Comparison of ENCODE assay signal across 12 mouse cellular contexts in genomic region chr2:163676321-163676720, GRCm38 (mm10). TPM values are rescaled to one million over a fixed set of nuclear protein-coding genes. Genes with fewer than 3 reads are reported as not detected.
DNase-seq lines count a peak whose midpoint lies in the region; ATAC-seq and TF ChIP-seq lines count a peak whose summit lies in the region.
"Had no signal": no experiment of that assay in that cellular context is flagged by ENCODE, and none has a peak within 500 bp of the region (broad histone marks: within the 10 kb centered on the region; RNA-seq: fewer than 3 reads in every experiment).

No protein-coding gene starts in this region.

- no peaks in the 10 kb centered on the region for H3K9me3 ChIP-seq in heart, embryonic 16.5 days (replicated peaks; ENCODE audit: control insufficient read depth, low read length)
- H3K9me3 ChIP-seq in midbrain, embryonic 11.5 days (ENCODE audit: control insufficient read depth, low read length), result no peaks in the 10 kb centered on the region
- no peaks in the 10 kb centered on the region for H3K9me3 ChIP-seq in midbrain, embryonic 16.5 days (replicated peaks; ENCODE audit: control insufficient read depth, low read length, poor library complexity, severe bottlenecking)
- H3K9me3 ChIP-seq in limb, embryonic 14.5 days (ENCODE audit: control insufficient read depth, low read length), result no peaks in the 10 kb centered on the region
- no peaks in the 10 kb centered on the region for H3K9me3 ChIP-seq in stomach, embryonic 16.5 days (replicated peaks; ENCODE audit: control insufficient read depth, low read length)
- H3K9me3 ChIP-seq: megakaryocyte, embryonic 14.5 days; neural tube, embryonic 12.5 days had no signal

- H3K27me3 ChIP-seq in heart, embryonic 16.5 days (ENCODE audit: control insufficient read depth, insufficient read depth, low read length), result no peaks in the 10 kb centered on the region
- no peaks in the 10 kb centered on the region for H3K27me3 ChIP-seq in midbrain, embryonic 11.5 days (ENCODE audit: control insufficient read depth, insufficient read depth, low read length)
- H3K27me3 ChIP-seq in midbrain, embryonic 16.5 days (ENCODE audit: control insufficient read depth, insufficient read depth, low read depth, low read length), result no peaks in the 10 kb centered on the region
- no peaks in the 10 kb centered on the region for H3K27me3 ChIP-seq in limb, embryonic 14.5 days (ENCODE audit: control insufficient read depth, insufficient read depth, low read length)
- H3K27me3 ChIP-seq in stomach, embryonic 16.5 days (ENCODE audit: control insufficient read depth, insufficient read depth, low read length), result no peaks in the 10 kb centered on the region
- H3K27me3 ChIP-seq: megakaryocyte, embryonic 14.5 days; neural tube, embryonic 12.5 days had no signal

- H3K4me3 ChIP-seq in heart, embryonic 16.5 days (ENCODE audit: low read length), result no peak overlapping the region
- no peak overlapping the region for H3K4me3 ChIP-seq in midbrain, embryonic 11.5 days (ENCODE audit: low read depth, low read length)
- no peak overlapping the region for H3K4me3 ChIP-seq in midbrain, embryonic 16.5 days (ENCODE audit: low read depth, low read length)
- no peak overlapping the region for H3K4me3 ChIP-seq in limb, embryonic 14.5 days (replicated peaks; ENCODE audit: low read length)
- H3K4me3 ChIP-seq in stomach, embryonic 16.5 days (replicated peaks; ENCODE audit: low read length), result no peak overlapping the region
- H3K4me3 ChIP-seq: megakaryocyte, embryonic 14.5 days; neural tube, embryonic 12.5 days had no signal

- H3K36me3 ChIP-seq in heart, embryonic 16.5 days (ENCODE audit: control insufficient read depth, insufficient read depth), result no peaks in the 10 kb centered on the region
- no peaks in the 10 kb centered on the region for H3K36me3 ChIP-seq in midbrain, embryonic 11.5 days (ENCODE audit: control insufficient read depth, insufficient read depth, low read length)
- H3K36me3 ChIP-seq in midbrain, embryonic 16.5 days (ENCODE audit: control insufficient read depth, insufficient read depth, low read length), result no peaks in the 10 kb centered on the region
- H3K36me3 ChIP-seq in limb, embryonic 14.5 days (ENCODE audit: control insufficient read depth, insufficient read depth, low read length), result no peaks in the 10 kb centered on the region
- no peaks in the 10 kb centered on the region for H3K36me3 ChIP-seq in stomach, embryonic 16.5 days (ENCODE audit: control insufficient read depth, insufficient read depth, low read length)
- H3K36me3 ChIP-seq: neural tube, embryonic 12.5 days had no signal

- peaks cover 46% of the 10 kb centered on the region for H3K4me1 ChIP-seq in heart, embryonic 16.5 days (ENCODE audit: control insufficient read depth, insufficient read depth, low read length)
- H3K4me1 ChIP-seq in midbrain, embryonic 11.5 days (ENCODE audit: control insufficient read depth, insufficient read depth, low read length), result peaks cover 5% of the 10 kb centered on the region; the same call in 1 of the 2 replicates
- peaks cover 7% of the 10 kb centered on the region for H3K4me1 ChIP-seq in midbrain, embryonic 16.5 days (ENCODE audit: control insufficient read depth, insufficient read depth, low read length)
- peaks cover 16% of the 10 kb centered on the region for H3K4me1 ChIP-seq in limb, embryonic 14.5 days (ENCODE audit: control insufficient read depth, insufficient read depth, low read length)
- peaks cover 34% of the 10 kb centered on the region for H3K4me1 ChIP-seq in stomach, embryonic 16.5 days (ENCODE audit: control insufficient read depth, insufficient read depth, low read length)

- no peak overlapping the region for H3K4me2 ChIP-seq in heart, embryonic 16.5 days (ENCODE audit: low read depth, low read length)
- no peak overlapping the region for H3K4me2 ChIP-seq in midbrain, embryonic 11.5 days
- H3K4me2 ChIP-seq in midbrain, embryonic 16.5 days (ENCODE audit: low read length), result no peak overlapping the region
- no peak overlapping the region for H3K4me2 ChIP-seq in limb, embryonic 14.5 days (replicated peaks; ENCODE audit: low read depth, low read length, severe bottlenecking)
- H3K4me2 ChIP-seq in stomach, embryonic 16.5 days (ENCODE audit: low read depth, low read length), result peak overlapping the region; percentile 31
- H3K4me2 ChIP-seq: neural tube, embryonic 12.5 days had no signal

- ATAC-seq in heart, embryonic 16.5 days (replicated peaks; ENCODE audit: extremely low read depth, insufficient read depth, low FRiP score), result no peak
- ATAC-seq in midbrain, embryonic 11.5 days (ENCODE audit: low FRiP score), result no peak
- no peak for ATAC-seq in midbrain, embryonic 16.5 days
- ATAC-seq in limb, embryonic 14.5 days (ENCODE audit: low FRiP score, low read depth), result no peak
- ATAC-seq in stomach, embryonic 16.5 days (ENCODE audit: insufficient read depth, low FRiP score), result no peak
- ATAC-seq in inflammation-experienced regulatory T-cells, adult 6 months, result no peak

- no peak for DNase-seq in heart, adult 8-10 months (ENCODE audit: low spot score)
- DNase-seq in midbrain, embryonic 11.5 days (ENCODE audit: low spot score, missing footprints), result peak; percentile 51
- DNase-seq in limb, embryonic 14.5 days (ENCODE audit: low spot score), result no peak
- no peak for DNase-seq in cerebellum, postnatal 4 days (ENCODE audit: low spot score in 2 of 2)
- DNase-seq: kidney, adult 8-10 months; thymus, postnatal 36 days had no signal

- WGBS in heart, embryonic 16.5 days, result 88% methylated on average over 4 of the region's 4 CpGs
- WGBS in midbrain, embryonic 11.5 days, result 91% methylated on average over 4 of the region's 4 CpGs
- WGBS in midbrain, embryonic 16.5 days, result 95% methylated on average over 4 of the region's 4 CpGs
- WGBS in limb, embryonic 14.5 days, result 94% methylated on average over 4 of the region's 4 CpGs
- WGBS in stomach, embryonic 16.5 days, result 86% methylated on average over 4 of the region's 4 CpGs

- no peak for TF ChIP-seq POLR2A in limb, embryonic 14.5 days (IDR thresholded peaks at IDR 0.05; ENCODE audit: borderline replicate concordance, extremely low read depth, insufficient read depth, insufficient read length)

- H3K27ac ChIP-seq in heart, embryonic 16.5 days (ENCODE audit: low read length), result peak overlapping the region; percentile 90
- H3K27ac ChIP-seq in midbrain, embryonic 11.5 days (ENCODE audit: low read depth, low read length), result no peak overlapping the region
- no peak overlapping the region for H3K27ac ChIP-seq in midbrain, embryonic 16.5 days (ENCODE audit: low read length)
- peak overlapping the region; percentile 69; the same call in 1 of the 2 replicates for H3K27ac ChIP-seq in limb, embryonic 14.5 days (replicated peaks; ENCODE audit: low read depth, low read length)
- peak overlapping the region; percentile 88 for H3K27ac ChIP-seq in stomach, embryonic 16.5 days (ENCODE audit: low read length)
- H3K27ac ChIP-seq: neural tube, embryonic 12.5 days had no signal

- peak overlapping the region; percentile 41; the same call in 1 of the 2 replicates for H3K9ac ChIP-seq in heart, embryonic 16.5 days (ENCODE audit: low read length)
- no peak overlapping the region for H3K9ac ChIP-seq in midbrain, embryonic 11.5 days (ENCODE audit: low read length)
- no peak overlapping the region for H3K9ac ChIP-seq in midbrain, embryonic 16.5 days (ENCODE audit: low read depth, low read length)
- H3K9ac ChIP-seq in limb, embryonic 14.5 days (ENCODE audit: low read depth, low read length, severe bottlenecking), result no peak overlapping the region
- no peak overlapping the region; the same call in 1 of the 2 replicates for H3K9ac ChIP-seq in stomach, embryonic 16.5 days (ENCODE audit: low read length)
- H3K9ac ChIP-seq: neural tube, embryonic 12.5 days had no signal

RNA-seq across cellular contexts. Expression of gene Pkig, which starts 18.1 kb away (rescaled TPM):
- polyA plus RNA-seq in heart, embryonic 16.5 days (2015; fragmentation: Nextera tagmentation; extraction: Ambion mirVana), result 374 and 420 TPM in 2 replicates
- total RNA-seq in heart, adult 8-10 months (2022), result 100 to 1,000 TPM; 214 to 247 (median 224) TPM
- 153 and 162 TPM in 2 replicates for polyA plus RNA-seq in midbrain, embryonic 11.5 days (2014; fragmentation: Nextera tagmentation; extraction: Ambion mirVana)
- polyA plus RNA-seq in midbrain, embryonic 16.5 days (2015; fragmentation: Nextera tagmentation; extraction: Ambion mirVana), result 134 TPM in 2 replicates
- polyA plus RNA-seq in limb, embryonic 14.5 days (2012; rRNA removed), result 76.1 and 85.2 TPM in 2 replicates
- polyA plus RNA-seq in limb, embryonic 14.5 days (2014; fragmentation: Nextera tagmentation; extraction: Ambion mirVana), result 126 and 133 TPM in 2 replicates
- 91.2 and 107 TPM in 2 replicates for polyA plus RNA-seq in stomach, embryonic 16.5 days (2015; fragmentation: Nextera tagmentation; extraction: Ambion mirVana)
- polyA plus RNA-seq in inflammation-experienced regulatory T-cells, adult 6 months (2017; shearing (Covaris generic)), result 1 to 10 TPM; 2.0 to 5.5 (median 3.3) TPM

RNA-seq across cellular contexts. Expression of gene Serinc3, which starts 31.4 kb away (rescaled TPM):
- polyA plus RNA-seq in heart, embryonic 16.5 days (2015; fragmentation: Nextera tagmentation; extraction: Ambion mirVana), result 56.1 and 71.3 TPM in 2 replicates
- 100 to 1,000 TPM; 272 to 302 (median 297) TPM for total RNA-seq in heart, adult 8-10 months (2022)
- 35.0 and 38.8 TPM in 2 replicates for polyA plus RNA-seq in midbrain, embryonic 11.5 days (2014; fragmentation: Nextera tagmentation; extraction: Ambion mirVana)
- polyA plus RNA-seq in midbrain, embryonic 16.5 days (2015; fragmentation: Nextera tagmentation; extraction: Ambion mirVana), result 35.6 and 36.4 TPM in 2 replicates
- 99.5 and 114 TPM in 2 replicates for polyA plus RNA-seq in limb, embryonic 14.5 days (2012; rRNA removed)
- polyA plus RNA-seq in limb, embryonic 14.5 days (2014; fragmentation: Nextera tagmentation; extraction: Ambion mirVana), result 40.5 and 43.4 TPM in 2 replicates
- 59.2 and 62.2 TPM in 2 replicates for polyA plus RNA-seq in stomach, embryonic 16.5 days (2015; fragmentation: Nextera tagmentation; extraction: Ambion mirVana)
- 100 to 1,000 TPM; 124 to 178 (median 145) TPM for polyA plus RNA-seq in inflammation-experienced regulatory T-cells, adult 6 months (2017; shearing (Covaris generic))

Comparison
In these comparisons a context has a peak if more than half of its experiments do, and no peak if none do; other contexts are left out.
1. H3K27ac ChIP-seq: peak in heart, embryonic 16.5 days (single experiment), limb, embryonic 14.5 days (single experiment) and stomach, embryonic 16.5 days (single experiment); none in midbrain, embryonic 11.5 days (single experiment) and midbrain, embryonic 16.5 days (single experiment).
2. RNA of gene Pkig, which starts 18.1 kb away (polyA plus RNA-seq): 374 to 420 TPM in heart, embryonic 16.5 days, 153 to 162 TPM in midbrain, embryonic 11.5 days, 134 TPM in midbrain, embryonic 16.5 days, 76.1 to 133 TPM in limb, embryonic 14.5 days and 91.2 to 107 TPM in stomach, embryonic 16.5 days; 2.0 to 5.5 TPM in inflammation-experienced regulatory T-cells, adult 6 months; every median in the first group is over 10 times any median in the second.